Mouse (Mus musculus): Measurements from ENCODE around the gene Galntl6.

DNA sequence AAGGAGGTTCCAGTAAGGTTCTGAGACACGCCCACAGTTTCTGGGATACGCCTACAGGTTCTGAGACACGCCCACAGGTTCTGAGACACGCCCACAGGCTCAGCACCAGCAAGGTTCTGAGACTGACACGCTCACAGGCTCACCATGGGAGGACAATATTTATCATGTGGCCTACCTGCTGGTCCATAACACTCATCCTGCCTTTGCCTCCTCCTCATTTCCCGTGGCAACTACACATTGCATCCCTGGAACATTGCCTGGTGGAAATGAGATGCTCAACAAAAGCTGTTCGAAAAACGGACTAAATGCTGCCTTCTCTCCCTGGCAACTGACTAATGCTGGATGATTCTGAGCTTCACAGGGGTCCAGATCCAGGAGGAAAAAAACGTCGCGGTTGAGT, 1033.0 kb downstream of the Galntl6 start:
- TF ChIP-seq CTCF (IDR thresholded peaks at IDR 0.05; ENCODE audit: low read depth, low read length) (no peak), POLR2A (IDR thresholded peaks at IDR 0.05; ENCODE audit: borderline replicate concordance, low read depth, low read length) (no peak)
